Mouse (Mus musculus): ENCODE data around the gene Iqgap2.

The Iqgap2 gene

DNA sequence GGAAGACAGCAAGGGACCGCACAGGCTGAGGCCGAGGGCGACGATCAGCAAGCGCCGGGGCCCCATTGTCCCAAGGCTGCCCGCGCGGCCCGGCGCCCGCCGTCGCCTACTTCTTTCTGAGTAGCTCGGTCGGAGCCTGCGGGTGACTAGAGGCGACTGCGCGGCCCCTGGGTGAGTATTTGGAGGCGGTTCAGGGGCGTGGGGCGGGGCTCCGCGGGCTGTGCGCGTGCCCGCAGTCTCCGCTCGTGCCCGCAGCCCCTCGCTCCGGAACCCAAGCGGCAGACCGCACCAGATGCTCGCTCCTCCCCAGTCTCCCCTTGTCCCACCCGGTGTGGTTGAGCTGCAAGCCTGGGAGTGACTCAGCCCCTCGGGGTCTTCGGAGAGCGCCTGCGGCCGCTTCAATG is 273.4 kb downstream of the Iqgap2 start, which contains the start of gene F2r:
Gene F2r (minus strand): TSS at position 179 of the 404 bp plus-strand sequence.
- DNase-seq (ENCODE audit: low spot score in 2 of 2): peak; percentile 68 to 70

DNA sequence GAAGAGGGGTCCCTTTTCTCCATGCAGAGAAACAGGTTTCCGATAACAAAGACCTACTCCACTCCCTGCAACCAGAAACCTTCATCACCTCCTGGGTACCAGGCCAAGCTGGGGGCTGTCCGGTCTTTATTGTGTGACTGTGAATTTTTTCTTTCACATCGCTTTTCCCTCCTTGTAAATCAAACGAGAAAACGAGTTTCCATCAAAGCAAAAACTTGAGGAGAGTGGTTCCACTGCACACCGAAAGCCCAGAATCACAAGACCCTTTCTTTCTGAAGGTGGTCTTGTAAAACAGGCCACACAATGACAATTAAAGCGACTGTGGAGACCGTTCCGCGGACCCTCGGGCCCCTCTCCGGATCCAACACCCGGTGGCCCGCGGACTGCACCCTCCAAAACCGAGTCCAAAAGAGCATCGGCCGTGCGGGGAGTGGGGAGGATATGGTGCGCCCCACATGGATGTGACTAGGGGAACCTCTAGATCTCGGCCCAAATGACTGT is 274.0 kb downstream of the Iqgap2 start:
- no peak for DNase-seq (ENCODE audit: low spot score in 2 of 2)

DNA sequence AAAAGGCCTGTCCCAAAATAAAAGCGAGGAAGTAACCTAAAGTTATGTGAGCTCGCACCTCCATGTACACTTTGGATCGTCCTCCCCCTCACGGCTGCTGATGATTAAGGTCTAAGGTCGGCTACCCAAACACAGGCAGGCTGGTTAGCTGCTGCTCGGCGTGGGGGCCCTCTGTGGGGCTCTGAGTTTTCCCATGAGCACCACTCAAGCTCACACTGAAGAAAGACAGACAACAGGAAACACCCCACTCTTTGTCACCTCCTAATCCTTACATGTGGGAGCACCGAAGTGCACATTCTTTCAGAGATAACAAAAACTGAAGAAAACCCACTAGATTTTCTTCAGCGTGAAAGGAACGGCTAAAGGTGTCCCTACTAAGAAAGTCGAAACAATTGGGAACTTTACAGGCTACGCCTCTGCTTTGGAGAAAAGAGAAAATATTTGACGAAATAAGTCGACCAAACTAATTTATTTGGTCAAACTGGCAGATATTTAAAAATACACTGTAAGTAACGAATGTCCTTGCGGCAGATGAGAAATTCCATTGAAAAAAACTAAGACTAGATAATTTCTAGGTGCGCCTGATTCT is 274.5 kb downstream of the Iqgap2 start:
- no peak for DNase-seq (ENCODE audit: low spot score in 2 of 2)

DNA sequence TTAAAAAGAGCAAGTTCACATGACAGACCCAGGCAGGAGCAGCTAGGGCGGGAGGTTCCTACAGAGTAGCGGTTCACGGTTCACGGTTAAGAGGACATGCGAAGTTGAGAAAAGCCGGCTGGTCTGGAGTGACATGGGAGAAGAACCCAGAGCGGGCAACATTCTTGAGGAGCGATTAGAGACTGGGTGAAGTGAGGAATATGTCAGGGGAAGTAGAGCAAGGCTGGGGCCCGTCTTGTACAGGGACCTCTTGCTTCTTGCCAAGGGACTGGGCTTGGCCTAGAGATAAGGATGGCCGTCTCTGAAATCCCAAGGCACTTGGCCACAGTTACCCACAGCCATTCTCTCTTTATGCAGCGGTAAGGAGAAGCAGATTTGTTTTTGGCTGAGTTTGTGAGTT is 275.2 kb downstream of the Iqgap2 start:
- DNase-seq (ENCODE audit: low spot score in 2 of 2): no peak

DNA sequence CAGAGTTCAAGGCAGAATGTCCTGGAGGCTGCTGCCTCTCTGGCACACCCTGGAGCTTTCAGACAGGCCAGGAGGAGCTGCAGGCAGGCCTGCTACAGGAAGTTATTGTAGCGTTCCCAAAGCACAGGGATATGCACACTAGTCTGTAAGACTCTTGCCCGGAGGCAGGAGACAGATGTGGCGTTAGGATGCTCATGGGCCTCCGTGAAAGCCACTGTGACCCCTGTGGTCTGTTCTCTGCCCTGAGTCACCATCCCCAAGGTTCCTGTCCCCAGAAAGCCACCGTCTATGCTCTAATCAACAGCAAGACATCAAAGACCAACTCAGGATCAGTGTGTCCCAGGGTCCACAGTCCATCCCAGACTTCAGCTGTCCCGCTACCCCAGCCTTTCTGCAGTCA is 277.0 kb downstream of the Iqgap2 start:
- DNase-seq (ENCODE audit: low spot score in 2 of 2): no peak

DNA sequence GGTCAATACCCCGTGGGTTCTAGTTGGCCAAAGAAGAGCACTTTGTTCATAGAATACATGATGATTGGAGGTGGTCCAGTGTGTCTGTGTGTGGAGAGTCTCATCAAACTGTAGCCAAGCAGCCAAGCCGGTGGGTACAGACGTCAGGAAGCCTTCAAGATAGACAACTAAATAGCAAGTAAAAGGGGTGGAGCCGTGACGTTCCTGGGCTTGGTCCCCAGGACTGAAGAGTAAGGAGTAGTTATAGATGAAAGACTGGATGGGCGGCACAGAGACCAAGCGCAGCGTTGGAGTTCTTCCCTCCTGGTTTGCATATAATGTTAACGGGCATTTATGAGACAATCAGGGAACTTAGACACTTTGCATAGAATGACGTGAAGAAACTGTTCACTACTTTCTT is 279.5 kb downstream of the Iqgap2 start:
- DNase-seq (ENCODE audit: low spot score in 2 of 2): no peak

DNA sequence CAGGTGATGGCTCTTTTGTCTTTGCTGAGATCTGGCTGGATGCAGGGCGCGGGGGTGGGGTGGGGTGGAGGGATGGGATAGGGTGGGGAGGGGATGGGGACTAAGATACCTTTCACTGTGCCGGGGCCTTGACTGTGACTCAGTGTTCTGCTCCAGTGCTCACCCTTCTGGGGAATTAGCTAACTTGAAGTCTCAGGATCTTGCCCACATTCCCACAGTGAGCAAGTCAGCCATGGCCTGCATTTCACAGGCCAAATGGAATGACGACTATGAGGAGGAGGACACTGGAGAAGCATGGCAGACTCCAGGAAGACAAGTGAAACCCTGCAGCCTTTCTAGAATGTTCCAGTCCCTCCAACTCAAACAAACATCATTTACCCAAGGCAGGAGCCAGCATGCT is 280.0 kb downstream of the Iqgap2 start:
- no peak for DNase-seq (ENCODE audit: low spot score in 2 of 2)

DNA sequence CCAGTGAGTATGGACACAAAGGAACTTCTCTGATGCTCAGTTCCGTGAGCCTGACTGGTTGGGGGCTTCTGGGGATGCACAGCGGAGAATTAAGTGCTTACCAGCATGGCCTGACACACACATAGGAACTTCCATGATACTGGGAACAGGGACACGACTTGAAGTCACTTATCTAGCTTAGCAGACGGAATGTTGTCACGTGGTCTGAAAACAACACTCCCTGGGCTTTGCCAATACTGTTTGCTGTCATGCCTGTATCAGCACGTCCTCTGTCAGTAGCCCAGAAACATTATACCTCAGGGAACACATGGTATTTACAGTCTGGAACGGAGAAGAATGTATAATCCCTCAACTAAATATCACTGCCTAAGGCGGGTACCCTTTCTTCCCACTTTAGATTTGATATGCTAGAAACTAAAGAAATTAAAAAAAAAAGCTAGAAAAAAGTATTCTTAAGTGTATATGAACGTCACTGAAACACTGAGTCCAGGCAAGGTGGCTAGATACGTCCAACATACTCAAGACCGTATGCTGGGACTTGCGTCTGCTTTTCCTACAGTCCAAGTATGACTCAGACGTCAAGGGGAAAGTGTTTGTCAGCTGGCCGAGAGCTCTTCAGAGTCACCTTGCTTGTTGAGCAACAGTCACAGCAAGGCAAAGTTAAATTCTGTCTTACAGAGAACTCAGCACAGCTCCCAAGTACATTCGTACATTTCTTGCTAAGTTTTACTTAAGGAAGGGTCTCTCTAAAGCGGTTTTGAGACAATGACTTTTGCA is 280.7 kb downstream of the Iqgap2 start:
- DNase-seq (ENCODE audit: low spot score in 2 of 2): peak in 1 of 2 experiments; percentile 13

DNA sequence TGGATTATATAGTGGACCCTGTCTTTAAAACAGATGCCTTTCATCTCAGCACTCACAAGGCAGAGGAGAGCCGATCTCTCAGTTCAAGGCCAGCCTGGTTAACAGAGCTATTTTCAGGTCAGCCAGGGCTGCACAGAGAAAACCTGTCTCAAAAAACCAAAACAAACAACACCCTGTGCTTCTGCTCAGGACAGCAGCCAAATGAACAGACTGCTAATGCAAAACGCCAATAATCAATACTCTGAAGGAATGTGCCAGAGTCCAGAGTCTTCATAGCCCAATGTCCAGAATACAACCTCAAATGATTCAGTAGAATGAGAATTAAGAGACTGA is 282.7 kb downstream of the Iqgap2 start:
- no peak for DNase-seq (ENCODE audit: low spot score in 2 of 2)

DNA sequence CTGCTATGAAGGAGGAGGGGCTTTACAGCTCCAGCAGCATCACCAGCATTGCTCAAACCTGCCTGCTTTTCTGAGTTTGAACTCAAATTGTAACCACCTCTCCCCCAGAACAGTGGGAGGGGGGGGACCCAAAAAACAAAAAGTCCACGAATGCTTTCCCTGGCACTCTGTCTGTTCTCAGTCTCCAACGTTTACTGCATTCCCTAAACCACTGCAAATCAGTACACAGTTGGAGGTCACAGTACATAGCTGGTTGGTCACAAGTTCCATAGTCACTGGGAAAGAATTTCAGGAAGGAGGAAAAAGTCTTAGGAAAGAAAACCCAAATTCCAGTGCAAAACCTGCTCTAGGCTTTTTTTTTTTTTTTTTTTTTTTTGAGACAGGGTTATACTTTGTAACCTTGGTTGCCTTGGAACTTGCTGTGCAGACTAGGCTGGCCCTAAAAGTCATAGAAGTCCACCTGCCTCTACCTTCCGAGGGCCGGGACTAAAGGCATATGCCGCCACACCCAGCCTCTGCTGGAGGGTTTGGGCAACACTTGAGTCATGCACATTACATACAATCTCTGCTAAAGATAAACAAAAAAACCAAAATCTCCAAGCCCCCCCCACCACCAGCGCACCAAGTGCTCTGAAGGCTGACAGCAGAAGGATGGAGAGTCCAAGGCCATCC is 283.2 kb downstream of the Iqgap2 start:
- DNase-seq (ENCODE audit: low spot score in 2 of 2): no peak

DNA sequence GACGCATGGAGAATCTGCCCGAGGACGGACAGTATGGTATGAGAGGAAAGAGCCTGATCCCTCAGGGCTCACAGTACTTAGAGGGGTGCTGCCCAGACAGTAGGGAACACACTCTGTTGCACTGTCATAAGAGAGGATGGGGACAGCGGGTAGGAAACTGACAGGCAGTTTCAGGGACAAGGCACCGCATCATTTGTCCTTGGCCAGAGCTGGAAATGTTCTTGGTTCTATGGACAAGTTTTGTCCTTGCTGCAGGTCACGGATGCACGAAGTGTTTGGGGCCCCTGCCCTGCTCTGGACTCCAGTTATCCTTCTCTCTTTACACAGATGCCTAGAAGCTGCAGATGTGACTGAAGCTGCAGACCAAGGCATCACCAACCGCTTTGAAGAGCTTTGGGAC is 284.7 kb downstream of the Iqgap2 start:
- no peak for DNase-seq (ENCODE audit: low spot score in 2 of 2)

DNA sequence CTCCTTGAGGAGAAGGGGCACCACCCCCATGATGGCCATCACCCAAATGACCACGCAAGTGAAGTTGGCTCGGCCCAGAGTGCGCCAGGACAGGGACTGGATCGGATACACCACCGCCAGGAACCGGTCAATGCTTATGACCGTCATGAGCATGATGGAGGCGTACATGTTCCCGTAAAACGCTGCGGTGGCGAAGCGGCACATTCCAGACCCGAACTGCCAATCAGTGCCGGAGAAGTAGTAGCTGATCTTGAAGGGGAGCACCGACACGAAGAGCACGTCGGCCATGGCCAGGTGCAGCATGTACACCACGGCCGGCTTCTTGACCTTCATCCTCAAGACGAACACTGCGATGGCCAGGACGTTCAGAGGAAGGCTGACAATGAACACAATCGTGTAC is 287.4 kb downstream of the Iqgap2 start:
- no peak for DNase-seq (ENCODE audit: low spot score in 2 of 2)

DNA sequence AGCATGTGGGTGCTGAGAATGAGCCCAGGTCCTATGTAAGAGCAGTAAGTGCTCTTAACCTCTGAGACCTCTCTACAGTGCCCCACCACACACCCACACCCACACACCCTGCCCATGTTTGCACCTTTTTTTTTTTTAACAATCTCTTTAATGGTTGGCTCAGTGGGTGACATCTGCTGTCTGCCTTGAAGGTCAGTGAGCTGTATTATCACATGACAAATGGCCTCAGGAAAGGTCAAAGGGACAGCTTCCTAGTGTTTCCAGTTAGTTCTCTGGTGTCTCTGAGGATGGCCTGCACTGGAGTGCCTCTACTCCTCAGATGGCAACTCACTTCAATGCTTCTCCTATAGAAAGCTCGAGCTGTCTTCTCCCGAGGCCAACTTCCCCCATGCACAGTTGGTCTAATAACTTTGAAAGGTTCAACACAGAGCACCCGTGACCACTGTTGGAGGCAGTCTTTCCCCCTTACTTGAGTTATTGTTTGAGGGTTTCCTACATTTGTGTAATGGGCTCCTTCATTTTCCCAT is 291.8 kb downstream of the Iqgap2 start:
- no peak for DNase-seq (ENCODE audit: low spot score in 2 of 2)

DNA sequence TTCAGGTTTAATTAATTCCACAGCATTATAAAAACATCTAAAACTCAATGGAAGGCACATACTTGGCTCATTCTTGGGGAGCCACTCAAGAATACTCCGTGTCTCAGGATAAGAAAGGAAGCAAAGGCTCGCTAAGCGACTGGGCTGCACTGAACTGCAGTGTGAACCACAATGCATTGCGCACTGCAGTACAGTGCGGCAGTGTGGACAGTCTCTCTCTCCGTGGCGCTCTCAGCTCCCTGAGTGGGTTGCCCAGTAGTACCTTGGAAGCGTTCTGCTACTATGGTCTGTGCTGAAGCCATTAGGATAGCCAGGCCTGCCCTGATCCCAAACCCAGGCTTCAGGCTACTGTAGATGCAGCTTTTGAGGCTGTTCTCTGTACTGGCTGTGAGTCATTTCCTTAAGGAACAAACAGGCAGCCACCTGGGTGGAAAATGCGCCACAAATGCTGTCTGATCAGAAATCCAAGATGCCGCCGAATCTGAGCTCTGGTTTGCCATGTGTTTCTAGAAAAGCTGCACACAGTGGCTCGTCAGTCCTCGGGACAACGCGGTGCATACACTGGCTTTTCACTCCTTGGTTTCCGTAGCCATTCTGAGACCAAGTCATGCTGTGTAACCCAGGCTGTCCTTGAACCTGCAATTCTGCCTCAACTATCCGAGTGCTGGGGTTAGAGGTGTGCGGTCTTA is 293.3 kb downstream of the Iqgap2 start:
- no peak for DNase-seq (ENCODE audit: low spot score in 2 of 2)

DNA sequence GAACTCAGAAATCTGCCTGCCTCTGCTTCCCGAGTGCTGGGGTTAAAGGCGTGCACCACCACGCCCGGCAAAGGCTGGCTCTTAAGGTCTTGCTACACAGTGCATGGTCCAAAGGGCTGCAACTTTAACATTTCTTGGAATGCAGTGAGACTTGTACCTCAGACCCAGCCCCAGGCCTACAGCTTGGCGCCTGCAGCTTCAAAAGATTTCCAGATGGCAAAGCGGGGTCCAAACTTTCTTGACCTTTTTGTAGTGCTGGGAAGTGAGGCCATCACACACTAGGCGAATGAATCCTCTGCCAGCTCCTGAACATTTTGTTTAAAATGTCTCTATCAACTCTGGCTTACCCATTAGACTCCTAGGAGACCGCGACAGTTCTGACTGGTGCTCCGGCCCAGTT is 294.1 kb downstream of the Iqgap2 start:
- DNase-seq (ENCODE audit: low spot score in 2 of 2): no peak

DNA sequence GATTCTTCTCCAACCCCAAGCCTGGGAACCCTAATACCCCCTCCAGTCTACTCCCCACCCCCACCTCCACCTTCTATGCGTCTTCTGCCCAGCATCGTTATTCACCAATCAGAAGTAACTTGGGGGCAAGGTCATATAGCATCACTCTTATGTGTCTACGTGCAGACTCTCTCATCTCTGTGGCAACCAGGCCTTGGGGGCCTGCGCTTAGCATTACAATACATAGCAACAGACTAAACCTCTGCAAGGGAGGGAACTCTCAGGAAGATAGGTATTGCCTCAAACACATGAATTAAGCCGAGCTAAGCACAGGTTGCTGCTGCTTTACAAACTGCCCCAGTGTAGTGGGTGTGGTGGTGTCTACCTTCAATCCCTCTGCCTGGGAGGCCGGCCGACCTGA is 295.0 kb downstream of the Iqgap2 start:
- no peak for DNase-seq (ENCODE audit: low spot score in 2 of 2)

DNA sequence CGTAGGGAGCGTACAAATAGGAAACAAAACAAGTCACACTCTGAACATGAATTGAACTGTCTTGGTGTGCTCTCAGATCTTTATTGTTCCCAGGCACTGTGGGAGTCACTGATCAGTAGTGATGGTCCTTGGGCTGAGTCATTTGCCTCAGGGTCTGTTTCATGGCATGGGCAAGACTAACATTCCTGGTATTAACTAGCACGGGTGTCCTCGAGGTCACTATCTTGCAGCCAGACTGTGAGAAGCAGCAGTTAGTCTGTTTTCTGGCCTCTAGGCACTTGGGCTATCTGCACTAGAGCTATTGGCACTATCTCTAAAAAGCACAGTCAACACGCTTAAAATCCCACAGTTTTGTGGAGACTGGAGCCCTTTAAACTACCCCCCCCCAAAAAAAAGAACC is 295.8 kb downstream of the Iqgap2 start:
- no peak for DNase-seq (ENCODE audit: low spot score in 2 of 2)

DNA sequence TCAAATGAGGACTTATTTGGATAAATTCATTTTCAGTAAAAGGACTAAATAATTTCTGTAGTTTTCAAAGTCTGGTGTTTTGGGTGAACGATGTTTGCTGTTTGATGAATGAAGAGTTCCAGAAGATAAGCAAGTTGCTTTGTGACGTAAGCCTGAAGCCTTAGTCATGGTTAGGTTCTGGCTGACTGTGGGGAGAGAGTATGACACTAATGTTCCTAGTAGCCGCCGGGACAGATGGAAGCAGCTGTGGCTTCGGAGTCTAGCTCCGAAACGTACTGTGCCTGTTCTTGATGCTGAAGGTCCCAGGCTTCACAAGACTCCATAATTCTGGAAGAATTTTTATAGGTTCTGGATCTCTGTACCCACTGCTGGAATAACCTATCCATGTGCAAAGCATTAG is 296.3 kb downstream of the Iqgap2 start:
- no peak for DNase-seq (ENCODE audit: low spot score in 2 of 2)

DNA sequence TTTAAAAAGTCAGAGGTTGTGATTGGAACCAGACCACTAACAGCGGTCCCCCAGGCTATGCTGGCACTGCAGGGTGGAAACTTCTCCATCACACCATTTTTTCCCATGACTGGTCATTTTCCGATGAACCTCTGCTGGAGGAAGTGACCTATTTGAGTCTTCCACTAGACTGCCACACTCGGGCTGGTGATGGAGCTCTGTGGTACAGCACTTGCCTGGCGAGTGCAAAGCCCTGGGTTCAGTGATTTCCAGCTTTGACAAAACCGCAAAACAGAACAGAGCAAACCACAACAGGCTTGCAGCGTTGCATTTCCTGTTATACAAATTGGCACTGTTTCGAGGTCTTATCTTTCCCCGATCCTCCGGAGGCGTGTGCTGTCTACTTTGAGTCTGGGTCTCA is 298.9 kb downstream of the Iqgap2 start:
- DNase-seq (ENCODE audit: low spot score in 2 of 2): peak; percentile 29 to 37

DNA sequence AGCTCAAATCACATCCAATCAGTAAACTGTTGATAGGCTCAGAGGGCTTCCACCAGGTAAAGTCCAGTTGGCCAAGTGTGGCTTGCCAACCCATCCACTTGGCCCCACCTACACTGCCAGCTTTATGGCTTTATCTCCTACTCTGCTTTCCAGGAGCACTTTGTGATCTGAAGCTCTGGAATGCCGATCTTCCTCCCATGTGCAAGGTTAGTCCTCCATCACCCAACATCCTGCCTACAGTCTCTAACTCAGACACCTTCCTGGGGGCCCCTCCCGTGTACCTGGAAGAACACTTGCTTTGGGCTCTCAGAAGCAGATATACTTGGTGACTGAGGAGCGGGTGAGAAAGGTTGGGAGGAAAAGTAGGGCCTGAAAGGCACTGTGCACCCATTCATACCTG is 300.1 kb downstream of the Iqgap2 start:
- DNase-seq (ENCODE audit: low spot score in 2 of 2): no peak

DNA sequence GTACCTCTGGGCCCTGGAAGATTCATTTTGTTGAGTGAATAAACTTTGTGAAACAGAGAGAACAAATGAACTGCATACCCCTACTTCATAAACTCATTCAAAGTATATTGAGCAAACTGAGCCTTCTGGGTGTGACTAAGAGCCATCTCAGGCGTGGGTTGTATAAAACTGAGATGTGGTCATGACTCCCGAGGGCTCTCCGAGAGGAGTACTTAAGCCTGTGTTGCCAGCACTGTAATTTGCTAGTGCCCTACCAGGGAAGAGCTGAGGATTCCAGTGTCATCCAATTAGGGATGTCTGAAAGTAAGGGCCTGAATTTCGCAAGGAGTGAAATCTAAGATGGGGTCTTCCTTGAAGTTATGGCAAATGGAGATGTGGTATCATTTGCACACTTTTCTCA is 304.1 kb downstream of the Iqgap2 start:
- DNase-seq (ENCODE audit: low spot score in 2 of 2): no peak

DNA sequence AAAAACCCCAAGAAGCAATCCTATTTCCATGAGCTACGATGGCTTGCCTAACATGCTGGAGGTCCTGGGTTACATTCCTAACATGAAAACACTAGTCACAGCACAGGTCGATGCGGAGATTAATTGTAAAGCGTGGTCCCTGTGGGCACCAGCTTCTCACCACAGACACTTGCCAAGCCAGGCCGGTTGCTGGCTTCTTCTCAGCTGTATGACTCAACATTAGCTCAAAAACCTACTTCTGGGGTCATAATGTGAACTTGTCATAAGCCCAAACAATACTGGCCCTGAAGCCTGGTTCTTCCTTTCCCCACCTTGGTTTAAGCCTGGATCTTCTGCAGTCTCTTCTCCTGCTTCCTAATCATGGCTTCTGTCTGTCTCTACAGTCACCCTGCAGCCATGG is 306.8 kb downstream of the Iqgap2 start:
- DNase-seq (ENCODE audit: low spot score in 2 of 2): no peak

All from spleen, postnatal 36 days (tissue).